Mouse (Mus musculus): Measurements from ENCODE around the gene Gimap8.

DNA sequence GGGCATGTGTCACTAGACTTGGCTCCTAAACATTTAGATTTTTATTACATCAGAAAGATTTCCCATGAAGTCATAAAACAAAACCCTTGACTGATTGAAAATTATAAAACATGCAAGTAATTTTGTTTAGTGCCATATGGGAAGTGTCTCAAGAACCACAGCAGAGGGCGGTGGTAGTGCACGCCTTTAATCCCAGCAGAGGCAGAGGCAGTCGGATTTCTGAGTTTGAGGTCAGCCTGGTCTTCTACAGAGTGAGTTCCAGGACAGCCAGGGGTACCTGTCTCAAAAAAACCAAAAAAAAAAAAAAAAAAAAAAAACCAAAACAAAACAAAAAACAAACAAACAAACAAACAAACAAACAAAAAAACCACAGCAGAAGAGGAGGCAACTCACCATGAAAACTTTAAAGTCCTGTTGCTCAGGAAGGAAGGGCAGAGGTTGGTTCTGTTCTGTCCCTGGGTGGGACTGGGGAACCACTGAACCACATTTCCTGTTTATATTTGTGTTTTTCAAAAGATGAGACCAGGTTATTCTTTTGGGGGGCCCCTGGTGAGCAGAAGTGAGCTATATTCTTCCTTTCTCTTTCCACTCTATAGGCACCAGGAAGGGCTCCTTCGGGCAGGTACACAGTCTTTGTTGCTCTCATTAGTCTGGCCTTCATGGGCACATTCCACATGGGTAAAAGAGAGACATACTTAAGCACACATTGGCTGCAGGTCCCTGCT lies 50.0 kb downstream of the Gimap8 start:
- TF ChIP-seq CTCF (IDR thresholded peaks at IDR 0.05; ENCODE audit: low read depth) (no peak), EP300 (IDR thresholded peaks at IDR 0.05; ENCODE audit: low read depth) (no peak)
